Mouse (Mus musculus): ENCODE data around the gene Nav3.

GRCm38 (mm10) chr10:109764412-109765101 is 691.4 kb downstream of the Nav3 start:
- TF ChIP-seq EP300 (optimal IDR thresholded peaks at IDR 0.05) (no peak), CTCF (IDR thresholded peaks at IDR 0.05; ENCODE audit: low read depth) (no peak)
